Mouse (Mus musculus) thymus, adult 2 months (tissue): ENCODE results near the gene Ttll2.
"Not testable (repeated sequence)": the region's sequence is repeated elsewhere in the genome, so short reads cannot be mapped to it uniquely, and the experiment has no call there.

Experiments used
- CTCF ChIP-seq: fragments of 200-500 bp; IDR thresholded peaks from 2 replicates; pipeline ENCODE4 v1.5.1; 2012; ENCODE audit warnings: mild to moderate bottlenecking, control low read depth, low read length, moderate library complexity, borderline replicate concordance; ENCODE audit not compliant: control insufficient read depth, poor library complexity, insufficient read depth; ENCODE audit errors: extremely low read depth
- POLR2A ChIP-seq: fragments of 200-500 bp; IDR thresholded peaks from 2 replicates; pipeline ENCODE4 v1.6.1; 2012; ENCODE audit warnings: mild to moderate bottlenecking, low read length, control low read depth, moderate library complexity; ENCODE audit not compliant: control insufficient read depth, poor library complexity, insufficient read depth; ENCODE audit errors: extremely low read depth

GRCm38 (mm10) chr17:7399770-7400169, 47.3 kb upstream of the Ttll2 start:
- not testable (repeated sequence) for TF ChIP-seq CTCF, POLR2A
